Mouse (Mus musculus) megakaryocyte, embryonic 14.5 days (primary cell): Measurements from ENCODE around the gene Xylt1. TPM values are rescaled to one million over a fixed set of nuclear protein-coding genes. Genes with fewer than 3 reads are reported as not detected.

Experiments used
- H3K27me3 ChIP-seq: replicated peaks from 2 replicates; pipeline ENCODE3; 2012; ENCODE audit warnings: inconsistent platforms
- H3K36me3 ChIP-seq: replicated peaks from 2 replicates; pipeline ENCODE3; 2012; ENCODE audit warnings: low read length, inconsistent platforms, mixed read lengths
- H3K4me1 ChIP-seq: 2 replicates; pipeline ENCODE4 v1.6.1; 2012; ENCODE audit warnings: inconsistent platforms
- H3K4me3 ChIP-seq: replicated peaks from 2 replicates; pipeline ENCODE3; 2012; ENCODE audit warnings: moderate library complexity, mild to moderate bottlenecking, inconsistent platforms
- H3K9me3 ChIP-seq: 2 replicates; pipeline ENCODE4 v1.6.1; 2012; ENCODE audit warnings: inconsistent platforms
- FLI1 ChIP-seq: IDR thresholded peaks from 2 replicates; pipeline ENCODE4 v1.6.1; 2012; ENCODE audit warnings: low read length, inconsistent platforms, mixed read lengths
- GATA1 ChIP-seq: IDR thresholded peaks from 3 replicates; pipeline ENCODE4 v1.6.1; 2012; ENCODE audit warnings: mixed read lengths, low read length, inconsistent platforms, borderline replicate concordance
- polyA plus RNA-seq: library from polyadenylated mRNA; stranded (reverse); fragments of >175 nt; gene quantifications from 2 replicates; pipeline ENCODE4 v1.2.3, GENCODE M21; 2012; ENCODE audit warnings: low replicate concordance; ENCODE audit not compliant: insufficient read depth

The Xylt1 gene
- polyA plus RNA-seq, 1 experiment = 0.38 TPM

DNA sequence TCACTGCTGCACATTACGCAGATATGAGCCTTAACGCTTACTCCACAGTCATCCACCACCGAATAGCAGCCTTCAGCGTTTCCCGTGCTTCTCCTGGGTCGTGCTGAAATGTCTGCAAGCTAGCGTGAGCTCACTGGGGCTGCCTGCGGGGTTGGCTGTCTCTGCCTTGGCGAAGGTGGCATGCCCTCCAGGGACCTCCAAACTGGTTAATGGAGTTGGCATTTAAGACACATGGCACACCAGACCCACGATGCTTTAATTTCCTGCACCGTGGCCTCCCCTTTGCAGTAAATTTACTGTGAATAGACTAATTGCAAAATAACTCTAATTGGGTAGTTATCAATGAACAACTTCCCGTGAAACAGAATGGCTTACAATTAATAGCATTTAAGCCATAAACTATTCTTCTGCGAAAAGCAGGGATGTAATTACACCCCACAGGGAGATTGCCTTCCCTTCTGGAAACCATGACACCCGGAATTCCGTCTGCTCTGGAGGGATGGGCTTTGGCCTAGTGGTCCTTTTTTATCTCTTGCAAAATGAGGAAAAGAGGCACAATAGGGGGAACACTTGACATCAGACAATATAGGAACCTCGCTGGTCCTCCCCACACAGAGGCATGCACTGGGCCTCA lies 170.3 kb downstream of the Xylt1 start:
- H3K9me3 ChIP-seq = no peaks in the 10 kb centered on the region
- H3K4me1 ChIP-seq = peaks cover 10% of the 10 kb centered on the region
- no peaks in the 10 kb centered on the region for H3K36me3 ChIP-seq
- no peak overlapping the region for H3K4me3 ChIP-seq
- peaks cover 4% of the 10 kb centered on the region for H3K27me3 ChIP-seq
- no peak for TF ChIP-seq GATA1
- no peak for TF ChIP-seq FLI1

DNA sequence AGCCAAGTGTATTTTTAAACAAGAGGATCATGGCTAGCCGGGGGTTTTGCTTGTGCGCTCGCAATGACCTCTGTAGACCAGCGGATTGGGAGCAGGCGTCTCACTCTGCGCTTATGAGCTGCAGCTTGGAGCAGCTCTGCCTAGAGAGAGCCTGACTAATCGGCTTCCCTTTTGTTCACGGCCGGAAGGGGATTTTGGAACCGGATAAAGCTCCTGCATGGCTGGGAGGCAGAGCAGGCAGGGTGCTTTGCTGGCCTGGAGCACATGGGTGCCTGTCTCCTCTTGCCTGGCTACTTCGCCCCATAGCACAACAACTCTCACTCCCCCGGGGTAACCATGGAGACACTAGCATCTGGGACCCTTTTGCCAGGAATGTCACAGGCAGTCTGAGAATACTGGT lies 172.4 kb downstream of the Xylt1 start:
- Histone ChIP-seq H3K9me3 (no peaks in the 10 kb centered on the region), H3K36me3 (no peaks in the 10 kb centered on the region), H3K4me1 (peaks cover 10% of the 10 kb centered on the region), H3K27me3 (peaks cover 4% of the 10 kb centered on the region), H3K4me3 (no peak overlapping the region)
- TF ChIP-seq FLI1 = no peak

DNA sequence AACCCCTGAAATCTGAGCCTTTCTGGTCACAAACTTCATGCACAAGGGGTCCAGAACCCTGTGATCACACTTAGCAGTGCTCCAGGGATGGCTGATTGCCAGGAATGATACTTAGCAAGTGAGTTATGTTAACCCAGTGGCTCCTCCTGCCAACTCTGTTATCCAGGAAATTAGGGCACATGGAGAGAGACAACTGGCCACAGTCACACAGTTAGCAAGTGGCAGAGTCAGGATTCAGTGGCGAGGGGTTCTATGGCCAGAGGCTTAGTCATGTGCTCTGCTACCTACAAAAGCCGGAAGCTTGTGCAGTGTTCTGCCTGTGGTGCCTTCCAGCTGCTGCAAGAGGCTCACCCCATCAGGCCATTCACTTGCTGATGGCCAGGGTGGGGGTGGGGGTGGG lies 175.0 kb downstream of the Xylt1 start:
- TF ChIP-seq FLI1 (no peak), GATA1 (no peak)
- no peaks in the 10 kb centered on the region; the same call in 1 of the 2 replicates for H3K9me3 ChIP-seq
- peaks cover 4% of the 10 kb centered on the region for H3K27me3 ChIP-seq
- no peak overlapping the region for H3K4me3 ChIP-seq
- peaks cover 10% of the 10 kb centered on the region for H3K4me1 ChIP-seq
- no peaks in the 10 kb centered on the region for H3K36me3 ChIP-seq

DNA sequence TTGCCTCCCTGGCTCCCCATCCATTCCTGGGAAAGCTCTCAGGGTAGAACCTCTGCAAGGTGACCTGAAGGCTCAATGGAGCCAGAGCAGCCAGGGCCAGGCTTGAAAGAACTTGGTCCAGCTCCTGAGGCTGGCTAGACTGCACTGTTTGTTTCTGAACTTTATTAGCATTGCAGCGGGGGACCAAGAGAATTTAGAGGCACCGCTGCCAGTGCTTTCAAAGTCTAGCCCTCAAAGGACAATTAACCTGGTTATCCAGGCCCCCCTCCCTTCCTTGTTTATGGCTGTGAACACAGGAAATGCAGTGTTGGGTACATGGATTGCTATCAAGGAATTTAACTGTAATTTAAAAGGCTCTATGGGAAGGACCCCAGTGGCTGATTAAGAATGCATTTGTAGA lies 177.4 kb downstream of the Xylt1 start:
- H3K9me3 ChIP-seq = no peaks in the 10 kb centered on the region; the same call in 1 of the 2 replicates

DNA sequence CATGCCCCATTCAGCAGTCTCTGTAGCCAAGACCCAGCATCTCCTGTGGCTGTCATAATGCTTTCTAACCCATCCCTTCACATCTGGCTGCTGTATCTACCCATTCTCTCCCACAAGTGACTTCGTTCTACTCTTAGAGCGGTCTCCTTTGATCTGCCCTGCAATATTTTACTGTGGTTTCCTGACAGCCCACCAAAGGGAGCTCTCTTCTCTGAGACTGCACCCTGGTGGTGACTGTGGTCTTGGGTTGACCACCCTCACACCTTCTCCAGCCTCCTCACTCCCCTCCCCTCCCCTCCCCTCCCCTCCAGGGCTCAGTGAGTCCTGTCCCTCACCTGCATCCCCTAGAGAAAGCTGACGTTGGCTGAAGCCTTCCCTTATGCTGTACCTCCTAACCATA lies 178.3 kb downstream of the Xylt1 start:
- no peak for TF ChIP-seq FLI1
- Histone ChIP-seq H3K4me1 (no peaks in the 10 kb centered on the region), H3K4me3 (no peak overlapping the region), H3K27me3 (peaks cover 2% of the 10 kb centered on the region), H3K9me3 (no peaks in the 10 kb centered on the region; the same call in 1 of the 2 replicates), H3K36me3 (no peaks in the 10 kb centered on the region)

More for the DNA sequence above, 177.4 kb downstream of the Xylt1 start:
- Histone ChIP-seq H3K27me3 (peaks cover 4% of the 10 kb centered on the region), H3K4me3 (no peak overlapping the region), H3K36me3 (no peaks in the 10 kb centered on the region), H3K4me1 (peaks cover 2% of the 10 kb centered on the region)
- TF ChIP-seq FLI1 = no peak
- TF ChIP-seq GATA1 = no peak

DNA sequence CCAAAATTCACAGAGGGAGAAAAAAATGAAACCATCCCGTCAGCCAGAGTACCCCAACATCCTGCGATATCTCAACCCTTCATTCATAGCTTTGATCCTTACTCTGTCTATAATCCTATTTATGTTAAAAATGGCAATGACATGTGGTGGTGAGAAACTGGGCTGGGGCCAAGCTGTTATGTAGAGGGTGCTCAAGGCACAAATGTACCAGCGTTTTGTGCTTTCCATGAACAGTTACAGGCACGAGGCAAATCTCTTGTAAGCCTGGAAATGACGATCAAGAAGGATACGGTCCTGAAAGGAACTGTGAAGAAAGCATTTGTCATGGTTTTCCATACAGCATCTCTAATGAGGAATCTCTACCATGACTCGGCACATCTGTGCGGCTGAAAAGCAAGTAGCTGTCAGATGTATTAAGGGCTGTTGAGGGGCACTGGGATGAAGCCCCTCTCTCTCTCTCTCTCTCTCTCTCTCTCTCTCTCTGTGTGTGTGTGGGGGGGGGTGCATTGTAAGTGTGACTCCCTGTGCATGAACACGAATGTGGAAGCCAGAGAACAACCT lies 183.2 kb downstream of the Xylt1 start:
- Histone ChIP-seq H3K9me3 (no peaks in the 10 kb centered on the region; the same call in 1 of the 2 replicates), H3K4me3 (no peak overlapping the region)
- no peak for TF ChIP-seq FLI1
- no peak for TF ChIP-seq GATA1

DNA sequence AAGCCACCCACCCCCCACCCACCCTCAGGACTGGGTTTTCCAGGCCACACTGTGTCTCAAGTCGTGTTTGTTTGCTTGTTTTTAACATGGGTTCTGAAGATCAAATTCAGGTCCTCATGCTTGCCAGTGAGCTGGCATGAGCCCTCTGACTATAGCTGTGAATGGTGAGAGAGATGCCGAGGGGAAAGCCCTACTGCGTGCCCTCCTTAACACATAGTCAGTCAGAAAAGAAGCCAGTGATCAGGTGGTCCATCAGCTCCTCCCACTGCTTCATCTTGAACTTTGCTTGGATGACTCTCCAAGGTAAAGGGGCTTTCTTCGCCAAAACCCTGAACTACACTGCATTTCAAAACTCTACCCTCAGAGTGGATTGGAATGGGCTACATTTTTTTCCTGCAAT lies 183.8 kb downstream of the Xylt1 start:
- no peak overlapping the region for H3K4me3 ChIP-seq
- no peaks in the 10 kb centered on the region; the same call in 1 of the 2 replicates for H3K9me3 ChIP-seq
- H3K36me3 ChIP-seq = no peaks in the 10 kb centered on the region
- H3K4me1 ChIP-seq = no peaks in the 10 kb centered on the region
- no peaks in the 10 kb centered on the region for H3K27me3 ChIP-seq
- TF ChIP-seq FLI1 (no peak), GATA1 (no peak)

More for the DNA sequence above, 183.2 kb downstream of the Xylt1 start:
- no peaks in the 10 kb centered on the region for H3K36me3 ChIP-seq
- H3K27me3 ChIP-seq = no peaks in the 10 kb centered on the region
- no peaks in the 10 kb centered on the region for H3K4me1 ChIP-seq

DNA sequence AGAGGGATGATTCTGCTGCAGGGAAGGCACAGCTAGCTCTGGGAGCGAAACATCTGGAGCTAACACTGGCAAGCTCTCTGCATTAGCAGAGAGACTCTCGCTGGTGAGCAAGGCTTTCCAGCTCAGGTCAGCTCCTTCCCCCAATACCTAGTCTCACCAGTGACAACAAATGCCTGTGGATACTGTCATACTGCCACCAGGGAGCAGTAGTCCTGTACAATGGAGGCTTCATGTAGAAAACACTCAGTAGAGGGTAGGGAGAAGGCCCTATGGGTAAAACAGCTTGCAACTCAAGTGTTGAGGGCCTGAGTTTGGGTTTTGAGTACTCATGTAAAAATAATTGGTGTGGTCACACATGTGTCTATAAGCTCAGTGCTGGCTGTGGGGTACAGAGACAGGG lies 185.3 kb downstream of the Xylt1 start:
- no peak overlapping the region for H3K4me3 ChIP-seq
- H3K9me3 ChIP-seq = no peaks in the 10 kb centered on the region

DNA sequence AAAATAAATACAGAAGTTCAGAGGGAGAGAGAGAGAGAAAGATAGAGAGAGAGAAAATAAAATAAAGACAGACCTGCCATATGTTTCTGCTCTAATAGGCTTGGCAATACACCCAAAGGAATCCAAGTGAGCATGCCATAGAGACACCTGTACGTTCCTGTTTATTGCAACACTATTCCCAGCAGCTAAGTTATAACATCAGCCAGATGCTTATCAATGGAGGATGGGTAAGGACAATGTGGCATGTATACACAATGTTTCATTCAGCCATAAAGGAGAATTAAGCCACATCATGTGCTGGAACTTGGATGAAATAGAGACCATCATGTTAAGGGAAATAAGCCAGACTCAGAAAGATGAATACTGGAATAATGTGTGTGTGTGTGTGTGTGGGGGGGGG lies 186.1 kb downstream of the Xylt1 start:
- no peaks in the 10 kb centered on the region for H3K9me3 ChIP-seq
- no peaks in the 10 kb centered on the region for H3K36me3 ChIP-seq
- no peaks in the 10 kb centered on the region for H3K4me1 ChIP-seq

More for the DNA sequence above, 185.3 kb downstream of the Xylt1 start:
- no peak for TF ChIP-seq GATA1
- no peak for TF ChIP-seq FLI1
- H3K4me1 ChIP-seq = no peaks in the 10 kb centered on the region
- no peaks in the 10 kb centered on the region for H3K27me3 ChIP-seq
- no peaks in the 10 kb centered on the region for H3K36me3 ChIP-seq

DNA sequence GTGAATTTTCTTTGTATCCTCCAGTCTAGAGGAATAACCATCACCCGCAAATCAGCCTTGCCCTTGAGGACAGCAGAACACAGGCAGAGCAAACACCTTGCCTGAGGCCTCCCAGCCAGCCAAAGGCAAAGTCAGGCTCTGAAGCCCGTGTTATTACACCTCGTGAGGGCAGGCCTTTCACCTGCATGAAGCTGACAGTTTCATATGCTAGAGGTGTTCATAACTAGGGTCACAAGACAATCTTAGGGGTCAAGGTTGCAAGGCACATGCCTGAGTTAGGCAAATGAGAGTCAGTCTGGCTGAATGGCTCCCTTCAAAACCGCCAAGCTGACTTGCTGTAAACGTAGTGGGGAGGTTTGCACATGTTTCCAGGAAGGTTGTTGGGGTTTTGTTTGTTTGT lies 186.5 kb downstream of the Xylt1 start:
- H3K36me3 ChIP-seq = no peaks in the 10 kb centered on the region
- H3K4me3 ChIP-seq = no peak overlapping the region
- H3K4me1 ChIP-seq = no peaks in the 10 kb centered on the region
- no peaks in the 10 kb centered on the region for H3K9me3 ChIP-seq
- no peaks in the 10 kb centered on the region for H3K27me3 ChIP-seq
- TF ChIP-seq GATA1 = no peak
- TF ChIP-seq FLI1 = no peak

More for the DNA sequence above, 186.1 kb downstream of the Xylt1 start:
- no peak for TF ChIP-seq GATA1
- TF ChIP-seq FLI1 = no peak
- H3K27me3 ChIP-seq = no peaks in the 10 kb centered on the region
- H3K4me3 ChIP-seq = no peak overlapping the region
